21 mouse cellular contexts compared by ENCODE assay signal in the genomic region with DNA sequence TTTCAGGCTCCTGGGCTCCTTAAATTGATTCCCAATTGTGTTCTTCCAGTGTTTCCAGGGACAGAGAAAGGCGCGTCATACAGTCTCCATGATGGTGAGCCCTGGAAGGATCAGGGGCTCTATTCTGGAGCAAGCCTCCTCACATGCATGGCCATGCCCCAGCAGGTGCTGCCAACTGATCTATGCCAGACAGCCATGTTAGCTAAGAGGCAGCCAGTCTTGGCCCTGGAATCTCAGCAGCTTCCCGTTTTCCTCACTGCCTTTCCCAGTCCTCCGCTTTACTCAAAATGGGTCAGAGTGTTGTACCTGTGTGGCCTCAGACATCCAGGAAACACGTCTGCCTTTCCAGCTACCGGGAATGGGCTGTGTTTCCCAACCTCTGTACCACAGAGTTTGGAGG. TPM values are rescaled to one million over a fixed set of nuclear protein-coding genes. Genes with fewer than 3 reads are reported as not detected.
DNase-seq lines count a peak whose midpoint lies in the region; ATAC-seq and TF ChIP-seq lines count a peak whose summit lies in the region.
"Had no signal": no experiment of that assay in that cellular context is flagged by ENCODE, and none has a peak within 500 bp of the region (broad histone marks: within the 10 kb centered on the region; RNA-seq: fewer than 3 reads in every experiment).

No protein-coding gene starts in this region.

- 92% methylated on average over 6 of the region's 6 CpGs for WGBS in midbrain, embryonic 11.5 days
- 91% methylated on average over 6 of the region's 6 CpGs for WGBS in midbrain, embryonic 14.5 days

- no peak overlapping the region for H3K9ac ChIP-seq in midbrain, embryonic 11.5 days (ENCODE audit: low read length)
- H3K9ac ChIP-seq in midbrain, embryonic 14.5 days (replicated peaks; ENCODE audit: low read length) = no peak overlapping the region
- H3K9ac ChIP-seq: heart, embryonic 13.5 days; hindbrain, embryonic 15.5 days; intestine, embryonic 15.5 days had no signal

- no peak overlapping the region for H3K4me2 ChIP-seq in midbrain, embryonic 11.5 days
- no peak overlapping the region for H3K4me2 ChIP-seq in midbrain, embryonic 14.5 days (ENCODE audit: low read length)
- H3K4me2 ChIP-seq: heart, embryonic 13.5 days; intestine, embryonic 15.5 days had no signal

- no peak for ATAC-seq in midbrain, embryonic 11.5 days (ENCODE audit: low FRiP score)
- ATAC-seq in midbrain, embryonic 14.5 days (ENCODE audit: low FRiP score, low TSS enrichment) = no peak
- ATAC-seq: activated CD4-positive, CD25-positive, alpha-beta regulatory T cell, adult 4 months; intestine, embryonic 15.5 days had no signal

- H3K27ac ChIP-seq in midbrain, embryonic 11.5 days (ENCODE audit: low read depth, low read length) = no peak overlapping the region
- H3K27ac ChIP-seq in midbrain, embryonic 14.5 days (replicated peaks; ENCODE audit: low read depth, low read length) = no peak overlapping the region
- no peak overlapping the region for H3K27ac ChIP-seq in testis, adult 2 months (ENCODE audit: control insufficient read depth, insufficient read depth, low read depth, low read length)
- H3K27ac ChIP-seq: forebrain, embryonic 10.5 days; heart, embryonic 13.5 days; intestine, embryonic 15.5 days had no signal

- no peaks in the 10 kb centered on the region for H3K4me1 ChIP-seq in midbrain, embryonic 11.5 days (ENCODE audit: control insufficient read depth, insufficient read depth, low read length)
- no peaks in the 10 kb centered on the region; the same call in none of the 2 replicates for H3K4me1 ChIP-seq in midbrain, embryonic 14.5 days (ENCODE audit: control insufficient read depth, insufficient read depth, low read length)
- H3K4me1 ChIP-seq in testis, adult 2 months (ENCODE audit: control insufficient read depth, insufficient read depth, low read length) = no peaks in the 10 kb centered on the region; the same call in 1 of the 2 replicates
- H3K4me1 ChIP-seq: heart, embryonic 13.5 days; intestine, embryonic 15.5 days had no signal

- no peaks in the 10 kb centered on the region for H3K27me3 ChIP-seq in midbrain, embryonic 11.5 days (ENCODE audit: control insufficient read depth, insufficient read depth, low read length)
- H3K27me3 ChIP-seq in midbrain, embryonic 14.5 days (ENCODE audit: control insufficient read depth, insufficient read depth, low read length) = no peaks in the 10 kb centered on the region
- H3K27me3 ChIP-seq in testis, adult 2 months (ENCODE audit: control insufficient read depth, insufficient read depth, low read length) = no peaks in the 10 kb centered on the region
- H3K27me3 ChIP-seq: hindbrain, embryonic 15.5 days; intestine, embryonic 15.5 days had no signal

- no peak for TF ChIP-seq CTCF in testis, adult 2 months (IDR thresholded peaks at IDR 0.05; ENCODE audit: control insufficient read depth, insufficient read depth, insufficient replicate concordance, low read depth, low read length)

- no peak overlapping the region for H3K4me3 ChIP-seq in midbrain, embryonic 11.5 days (ENCODE audit: low read depth, low read length)
- no peak overlapping the region for H3K4me3 ChIP-seq in midbrain, embryonic 14.5 days (replicated peaks; ENCODE audit: low read depth, low read length)
- peak overlapping the region; percentile 34 for H3K4me3 ChIP-seq in testis, adult 2 months (ENCODE audit: control insufficient read depth, low read depth, low read length)
- H3K4me3 ChIP-seq: forebrain, embryonic 10.5 days; heart, embryonic 13.5 days; hindbrain, embryonic 15.5 days; intestine, embryonic 15.5 days had no signal

- no peaks in the 10 kb centered on the region for H3K9me3 ChIP-seq in midbrain, embryonic 11.5 days (ENCODE audit: control insufficient read depth, low read length)
- H3K9me3 ChIP-seq in midbrain, embryonic 14.5 days (ENCODE audit: control insufficient read depth, low read length) = no peaks in the 10 kb centered on the region
- H3K9me3 ChIP-seq: forebrain, embryonic 10.5 days; heart, embryonic 13.5 days; hindbrain, embryonic 15.5 days; intestine, embryonic 15.5 days had no signal

- H3K36me3 ChIP-seq in midbrain, embryonic 11.5 days (ENCODE audit: control insufficient read depth, insufficient read depth, low read length) = no peaks in the 10 kb centered on the region
- peaks cover 5% of the 10 kb centered on the region; the same call in 1 of the 2 replicates for H3K36me3 ChIP-seq in midbrain, embryonic 14.5 days (ENCODE audit: control insufficient read depth, insufficient read depth, low read length)
- H3K36me3 ChIP-seq in testis, adult 2 months (ENCODE audit: control insufficient read depth, insufficient read depth, low read length) = no peaks in the 10 kb centered on the region; the same call in 1 of the 2 replicates
- H3K36me3 ChIP-seq: hindbrain, embryonic 15.5 days; intestine, embryonic 15.5 days had no signal

- intact Hi-C loops in gastrocnemius, postnatal 14 days (cut with DNase I; ENCODE audit: low total_unique reads) = no loop called here

- peak; percentile 50 for DNase-seq in cerebellum, postnatal 10 days
- no peak for DNase-seq in cerebellum, adult 9-10 months
- peak; percentile 5 for DNase-seq in gastrocnemius, postnatal 25 days
- DNase-seq in gastrocnemius, postnatal 14 days = no peak
- peak; percentile 72 for DNase-seq in midbrain, embryonic 11.5 days (ENCODE audit: low spot score, missing footprints)
- no peak for DNase-seq in midbrain, embryonic 14.5 days
- no peak for DNase-seq in testis, postnatal 14 days (ENCODE audit: low spot score)
- DNase-seq: adrenal gland, adult 8-10 months; adrenal gland, postnatal 25 days; cerebellum, adult 11-12 months; cerebellum, adult 8-10 months; heart, adult 18-20 months; heart, postnatal 14 days; heart, postnatal 4 days had no signal

- no peak for TF ChIP-seq POLR2A in testis, adult 2 months (IDR thresholded peaks at IDR 0.05; ENCODE audit: control insufficient read depth, low read depth, low read length)

RNA-seq across cellular contexts. Expression of a gene that starts 10.6 kb away (rescaled TPM):
- 1 to 10 TPM; 1.5 to 2.3 TPM for total RNA-seq in gastrocnemius, postnatal 25 days (2021)
- total RNA-seq in gastrocnemius, postnatal 14 days (2021) = 1 to 10 TPM in 1 of 2 experiments, under 1 TPM in 1; 0.86 to 1.0 TPM
- 0.05 TPM in 1 of 2 replicates, not detected in the other for polyA plus RNA-seq in midbrain, embryonic 11.5 days (2014; fragmentation: Nextera tagmentation; extraction: Ambion mirVana)
- polyA plus RNA-seq in midbrain, embryonic 14.5 days (2014; fragmentation: Nextera tagmentation; extraction: Ambion mirVana) = 0.30 and 0.58 TPM in 2 replicates
- 0.04 and 0.05 TPM in 2 replicates for polyA plus RNA-seq in testis, adult 2 months (2012; rRNA removed)
- total RNA-seq: adrenal gland, postnatal 25 days; heart, adult 18-20 months; heart, postnatal 4 days had no signal
- polyA plus RNA-seq: embryonic facial prominence, embryonic 11.5 days; forebrain, embryonic 10.5 days; heart, embryonic 13.5 days had no signal

RNA-seq across cellular contexts. Expression of a gene that starts 29.5 kb away (rescaled TPM):
- 1 to 10 TPM; 2.1 to 2.7 TPM for total RNA-seq in gastrocnemius, postnatal 25 days (2021)
- 1 to 10 TPM; 3.6 to 4.9 TPM for total RNA-seq in gastrocnemius, postnatal 14 days (2021)
- 2.0 and 2.1 TPM in 2 replicates for polyA plus RNA-seq in midbrain, embryonic 11.5 days (2014; fragmentation: Nextera tagmentation; extraction: Ambion mirVana)
- 7.1 and 9.6 TPM in 2 replicates for polyA plus RNA-seq in midbrain, embryonic 14.5 days (2014; fragmentation: Nextera tagmentation; extraction: Ambion mirVana)
- 1.5 and 1.8 TPM in 2 replicates for polyA plus RNA-seq in testis, adult 2 months (2012; rRNA removed)

RNA-seq across cellular contexts. Expression of a gene that starts 50.7 kb away (rescaled TPM):
- 1 to 10 TPM; 3.9 to 4.2 TPM for total RNA-seq in gastrocnemius, postnatal 25 days (2021)
- 1 to 10 TPM; 4.2 to 4.3 TPM for total RNA-seq in gastrocnemius, postnatal 14 days (2021)
- 9.9 and 11.2 TPM in 2 replicates for polyA plus RNA-seq in midbrain, embryonic 11.5 days (2014; fragmentation: Nextera tagmentation; extraction: Ambion mirVana)
- 15.6 and 16.6 TPM in 2 replicates for polyA plus RNA-seq in midbrain, embryonic 14.5 days (2014; fragmentation: Nextera tagmentation; extraction: Ambion mirVana)
- polyA plus RNA-seq in testis, adult 2 months (2012; rRNA removed) = 107 and 111 TPM in 2 replicates

Comparison
In these comparisons a context has a peak if more than half of its experiments do, and no peak if none do; other contexts are left out.
1. DNase-seq: peak in cerebellum, postnatal 10 days (2 of 2), gastrocnemius, postnatal 25 days (single experiment) and midbrain, embryonic 11.5 days (single experiment); none in cerebellum, adult 9-10 months (single experiment), gastrocnemius, postnatal 14 days (single experiment), midbrain, embryonic 14.5 days (single experiment) and testis, postnatal 14 days (single experiment).